Mouse (Mus musculus) ES-Bruce4 (cell line): Measurements from ENCODE around the gene Nudt11.

Experiments used
- CTCF ChIP-seq: IDR thresholded peaks from one replicate; pipeline ENCODE4 v1.8.1; 2011; ENCODE audit warnings: low read depth, low read length
- POLR2A ChIP-seq: IDR thresholded peaks from one replicate; pipeline ENCODE4 v1.8.1; 2011; ENCODE audit warnings: low read length; ENCODE audit not compliant: insufficient read depth

DNA sequence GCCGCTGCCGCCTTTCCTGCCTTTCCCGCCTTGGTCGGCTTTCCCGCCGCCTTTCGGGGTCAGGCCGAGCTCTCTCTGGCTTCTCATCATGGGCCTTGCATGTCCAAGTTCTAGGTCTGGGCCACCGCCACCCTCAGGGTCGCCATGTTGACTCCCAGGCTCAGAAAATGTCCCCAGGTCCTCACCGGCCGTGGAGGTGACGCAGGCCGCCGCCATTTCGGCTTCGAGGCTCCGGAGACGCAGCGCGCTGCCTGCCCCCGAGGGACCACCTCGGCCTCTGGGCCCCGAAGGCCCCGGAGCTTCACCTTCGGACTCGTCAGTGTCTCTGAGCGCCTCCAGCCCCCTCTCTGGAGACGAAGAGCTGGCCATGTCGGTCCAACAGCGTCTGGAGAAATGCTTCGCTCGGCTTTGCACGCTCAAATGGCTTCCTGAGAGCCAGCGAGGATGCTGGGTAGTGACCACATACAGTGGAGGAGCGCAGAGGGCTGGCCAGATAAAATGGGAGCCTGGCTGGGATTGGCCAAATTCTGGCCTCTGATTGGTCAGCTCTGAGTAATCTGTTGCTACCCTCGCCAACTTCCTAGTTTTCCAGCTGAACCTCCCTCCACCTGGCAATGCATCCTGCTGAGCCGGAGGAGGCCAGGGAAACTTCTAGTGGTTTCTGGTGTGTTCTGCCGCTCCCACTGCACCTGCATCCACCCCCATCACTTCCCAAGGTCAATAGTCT is 35.9 kb downstream of the Nudt11 start, which contains the start of gene AU022751:
- no peak for TF ChIP-seq CTCF
- TF ChIP-seq POLR2A = no peak
